Mouse (Mus musculus) small intestine, adult 2 months (tissue): ENCODE measurements around the gene Cyp46a1.

Source experiments
- CTCF ChIP-seq: fragments of 200-500 bp; IDR thresholded peaks from 2 replicates; pipeline ENCODE4 v1.5.1; 2012; ENCODE audit warnings: low read depth, mild to moderate bottlenecking, control low read depth, inconsistent platforms, low read length, moderate library complexity, mixed read lengths; ENCODE audit not compliant: insufficient replicate concordance, insufficient read length; ENCODE audit errors: extremely low read depth
- POLR2A ChIP-seq: fragments of 200-500 bp; IDR thresholded peaks from 2 replicates; pipeline ENCODE4 v1.6.1; 2012; ENCODE audit warnings: low read depth, mild to moderate bottlenecking, control low read depth, inconsistent platforms, low read length, moderate library complexity

GRCm38 (mm10) chr12:108386476-108387232 lies 52.5 kb downstream of the Cyp46a1 start:
- TF ChIP-seq POLR2A (no peak), CTCF (no peak)
